Mouse (Mus musculus) erythroid progenitor cell, adult 5-6 weeks (primary cell): ENCODE results near the gene Cldn1. TPM values are rescaled to one million over a fixed set of nuclear protein-coding genes. Genes with fewer than 3 reads are reported as not detected.

ENCODE experiments used
- ATAC-seq: replicated peaks from 2 replicates; pipeline ENCODE4 v1.8.0; 2016; ENCODE audit warnings: moderate number of reproducible peaks, mild to moderate bottlenecking, moderate TSS enrichment, inconsistent platforms; ENCODE audit not compliant: poor library complexity, low FRiP score, severe bottlenecking
- total RNA-seq, 2 experiments: library from RNA; stranded (forward) in 1 of 2; stranded (reverse) in 1 of 2; fragments of 150-400 nt in 1 of 2; fragments of 186-747, 209-891 nt in 1 of 2; gene quantifications; 2 replicates each; pipeline versions ENCODE4 v1.2.3 to v1.2.4; 2015 to 2017; ENCODE audit warnings: low replicate concordance in 2 of 2

The Cldn1 gene
- total RNA-seq, 2 experiments from 2014 or later = 0.42 TPM; not detected in 1

GRCm38 (mm10) chr16:26314815-26315214 lies 56.8 kb downstream of the Cldn1 start:
- no peak for ATAC-seq

GRCm38 (mm10) chr16:26309402-26309801 lies 62.2 kb downstream of the Cldn1 start:
- ATAC-seq = no peak

Other genes starting within 250 kb of the Cldn1 start
- not detected in 2 replicates for gene Cldn16, start 91.3 kb upstream of the Cldn1 start, total RNA-seq (2015; ENCODE audit: low replicate concordance)
- not detected in 2 replicates for gene Cldn16, start 91.3 kb upstream of the Cldn1 start, total RNA-seq (2017; ENCODE audit: low replicate concordance)
- not detected in 2 replicates for gene Tmem207, start 154.9 kb upstream of the Cldn1 start, total RNA-seq (2015; ENCODE audit: low replicate concordance)
- gene Tmem207, start 154.9 kb upstream of the Cldn1 start, total RNA-seq (2017; ENCODE audit: low replicate concordance) = not detected in 2 replicates
- 2.5 and 4.3 TPM in 2 replicates for gene Il1rap, start 209.9 kb upstream of the Cldn1 start, total RNA-seq (2015; ENCODE audit: low replicate concordance)
- 0.98 and 1.3 TPM in 2 replicates for gene Il1rap, start 209.9 kb upstream of the Cldn1 start, total RNA-seq (2017; ENCODE audit: low replicate concordance)